Mouse (Mus musculus): ENCODE measurements around the gene Csf2rb. TPM values are rescaled to one million over a fixed set of nuclear protein-coding genes. Genes with fewer than 3 reads are reported as not detected.
"Not testable (repeated sequence)": the region's sequence is repeated elsewhere in the genome, so short reads cannot be mapped to it uniquely, and the experiment has no call there.

Csf2rb gene
- polyA plus RNA-seq, 1 experiment from 2014 or later: 1.4 TPM

DNA sequence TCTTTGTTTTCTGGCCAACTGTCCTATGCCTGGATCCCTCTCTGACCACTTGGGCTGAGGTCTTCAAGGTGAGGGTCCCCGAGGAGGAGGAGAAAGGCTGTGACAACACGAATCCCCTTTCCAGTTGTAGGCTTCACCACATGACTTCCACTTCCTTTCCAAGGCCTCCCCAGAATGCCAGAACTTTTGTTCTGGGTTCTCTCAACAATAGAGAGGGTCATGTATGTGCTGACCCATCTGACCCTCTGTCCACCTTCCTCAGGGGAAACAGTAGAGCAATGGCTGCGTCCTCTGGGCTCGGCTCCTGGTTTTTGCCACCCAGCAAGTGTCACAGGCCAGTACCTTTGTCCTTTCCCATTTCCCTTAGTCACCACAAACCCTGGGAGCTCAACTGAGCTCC, 14.6 kb upstream of the Csf2rb start:
- no peaks in the 10 kb centered on the region for H3K36me3 ChIP-seq
- 0 out of 2 replicates have a peak, but pooled peaks cover 2% of the 10 kb centered on the region for H3K27me3 ChIP-seq (replicated peaks)
- no peak overlapping the region for H3K9ac ChIP-seq
- 80% methylated on average over 4 of the region's 4 CpGs for WGBS
- no peak overlapping the region for H3K4me2 ChIP-seq (replicated peaks)
- no peak overlapping the region for H3K4me3 ChIP-seq (replicated peaks)
- H3K4me1 ChIP-seq (replicated peaks): no peaks in the 10 kb centered on the region
- no peak for ATAC-seq
- no peak overlapping the region for H3K27ac ChIP-seq
- H3K9me3 ChIP-seq: no peaks in the 10 kb centered on the region

DNA sequence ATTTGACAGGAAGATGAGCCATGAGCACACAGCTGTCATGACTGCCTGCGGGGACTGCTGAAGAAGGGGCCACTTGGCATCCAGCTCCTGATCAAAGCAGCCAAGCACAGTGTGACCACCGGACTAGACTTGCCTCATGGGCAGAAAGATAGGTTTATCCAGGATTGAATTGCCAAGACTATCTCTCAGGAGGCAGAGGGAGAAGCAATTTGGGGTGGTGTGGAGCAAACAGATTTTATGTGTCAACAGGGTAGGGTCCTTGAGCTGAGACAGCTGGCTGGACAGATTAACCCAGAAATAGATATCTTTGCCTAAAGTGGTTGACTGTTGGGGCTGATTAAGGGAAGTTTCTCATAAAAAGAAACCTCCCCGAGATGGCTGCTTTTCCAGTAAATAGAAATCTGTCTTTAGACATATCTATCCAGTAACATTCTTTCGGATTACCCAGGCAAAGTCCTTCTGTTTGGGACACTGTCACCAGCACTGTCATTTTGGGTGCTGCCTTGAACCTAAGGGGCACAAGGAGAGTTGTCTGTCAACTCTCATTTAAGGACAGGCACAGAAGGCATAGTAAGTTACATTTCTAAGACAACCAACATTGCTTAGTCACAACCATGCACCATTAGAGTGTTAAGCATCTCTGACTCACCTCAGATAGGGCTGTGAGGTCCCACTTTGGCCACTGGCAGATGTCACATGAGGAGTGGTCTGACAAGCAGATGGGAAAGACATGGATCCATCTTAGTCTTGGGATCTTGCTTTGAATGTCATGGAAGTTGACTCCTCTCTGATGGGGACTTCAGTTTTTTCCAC, 12.9 kb upstream of the Csf2rb start:
- H3K4me1 ChIP-seq (replicated peaks); H3K9me3 ChIP-seq; H3K36me3 ChIP-seq; H3K4me3 ChIP-seq (replicated peaks); H3K27me3 ChIP-seq (replicated peaks); H3K4me2 ChIP-seq (replicated peaks); ATAC-seq; H3K27ac ChIP-seq; H3K9ac ChIP-seq: not testable (repeated sequence)
- 48% methylated on average over 4 of the region's 4 CpGs for WGBS

DNA sequence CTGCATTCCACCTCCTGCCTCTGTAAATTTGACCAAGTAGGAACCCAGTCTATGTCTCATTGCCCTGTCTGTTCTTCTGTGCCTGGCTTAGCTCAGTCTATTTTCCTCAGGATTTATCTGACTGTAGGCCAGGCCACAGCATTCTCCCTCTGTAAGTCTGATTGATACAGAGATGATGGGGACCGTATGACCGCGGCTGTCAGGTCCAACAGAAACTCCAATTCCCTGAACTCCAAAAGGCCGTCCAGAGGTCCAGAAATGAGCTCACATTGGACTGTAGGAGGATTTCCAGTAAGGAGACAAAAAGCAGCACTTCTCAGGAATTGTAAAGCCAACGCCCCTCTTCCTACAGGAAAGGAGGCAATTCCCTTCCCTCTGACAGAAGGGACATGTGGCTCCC, 11.9 kb upstream of the Csf2rb start:
- not testable (repeated sequence) for H3K4me3 ChIP-seq (replicated peaks); ATAC-seq; H3K27me3 ChIP-seq (replicated peaks); H3K4me1 ChIP-seq (replicated peaks); H3K27ac ChIP-seq; H3K4me2 ChIP-seq (replicated peaks); H3K9me3 ChIP-seq; H3K36me3 ChIP-seq; H3K9ac ChIP-seq
- 83% methylated on average over 5 of the region's 5 CpGs for WGBS

DNA sequence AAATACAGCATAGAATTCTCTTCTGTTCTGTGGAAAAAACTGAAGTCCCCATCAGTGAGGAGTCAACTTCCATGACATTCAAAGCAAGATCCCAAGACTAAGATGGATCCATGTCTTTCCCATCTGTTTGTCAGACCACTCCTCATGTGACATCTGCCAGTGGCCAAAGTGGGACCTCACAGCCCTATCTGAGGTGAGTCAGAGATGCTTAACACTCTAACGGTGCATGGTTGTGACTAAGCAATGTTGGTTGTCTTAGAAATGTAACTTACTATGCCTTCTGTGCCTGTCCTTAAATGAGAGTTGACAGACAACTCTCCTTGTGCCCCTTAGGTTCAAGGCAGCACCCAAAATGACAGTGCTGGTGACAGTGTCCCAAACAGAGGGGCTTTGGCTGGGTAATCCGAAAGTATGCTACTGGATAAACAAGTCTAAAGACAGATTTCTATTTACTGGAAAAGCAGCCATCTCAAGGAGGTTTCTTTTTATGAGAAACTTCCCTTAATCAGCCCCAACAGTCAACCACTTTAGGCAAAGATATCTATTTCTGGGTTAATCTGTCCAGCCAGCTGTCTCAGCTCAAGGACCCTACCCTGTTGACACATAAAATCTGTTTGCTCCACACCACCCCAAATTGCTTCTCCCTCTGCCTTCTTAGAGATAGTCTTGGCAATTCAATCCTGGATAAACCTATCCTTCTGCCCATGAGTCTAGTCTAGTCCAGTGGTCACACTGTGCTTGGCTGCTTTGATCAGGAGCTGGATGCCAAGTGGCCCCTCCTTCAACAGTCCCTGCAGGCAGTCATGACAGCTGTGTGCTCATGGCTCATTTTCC, 7.0 kb upstream of the Csf2rb start:
- H3K4me1 ChIP-seq (replicated peaks); H3K36me3 ChIP-seq; H3K4me3 ChIP-seq (replicated peaks); H3K9me3 ChIP-seq; H3K27ac ChIP-seq; H3K9ac ChIP-seq; H3K4me2 ChIP-seq (replicated peaks); H3K27me3 ChIP-seq (replicated peaks): not testable (repeated sequence)
- ATAC-seq: peak; percentile 34; the same call in 1 of the 2 replicates
- WGBS: 50% methylated on average over 2 of the region's 2 CpGs

DNA sequence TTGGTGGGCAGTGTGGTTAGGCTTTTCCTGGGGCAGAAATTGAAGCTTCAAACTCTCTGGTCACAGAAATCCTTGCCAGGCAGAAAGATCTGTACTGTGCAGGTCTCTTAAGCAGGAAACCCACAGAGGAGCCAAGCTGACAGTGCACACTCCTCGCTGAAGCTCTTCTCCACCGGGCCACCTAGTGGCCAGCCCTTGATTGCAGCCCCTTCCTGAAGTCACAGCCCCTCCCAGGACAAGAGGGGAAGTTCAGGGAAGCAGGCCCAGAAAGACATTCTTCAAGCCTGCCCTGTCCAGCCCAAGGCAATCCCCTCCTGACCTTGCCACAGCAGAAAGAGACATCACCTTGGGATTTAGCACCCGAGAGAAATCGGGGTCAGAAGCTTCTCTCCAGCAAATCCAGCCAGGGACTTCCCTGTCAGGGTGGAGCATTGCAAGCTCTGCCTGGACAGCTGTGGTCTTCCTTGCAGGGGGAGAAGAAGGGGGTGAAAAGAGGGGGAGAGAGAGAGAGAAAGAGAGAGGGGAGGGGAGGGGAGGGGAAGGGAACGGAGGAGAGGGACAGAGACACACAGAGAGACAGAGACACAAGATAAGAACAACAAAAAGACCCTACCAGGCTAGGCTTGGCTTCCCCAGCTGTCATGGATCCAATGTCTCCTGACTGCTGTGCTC, 4.6 kb upstream of the Csf2rb start:
- H3K4me3 ChIP-seq (replicated peaks): no peak overlapping the region
- no peaks in the 10 kb centered on the region for H3K27me3 ChIP-seq (replicated peaks)
- peaks cover 5% of the 10 kb centered on the region; the same call in 1 of the 2 replicates for H3K4me1 ChIP-seq (replicated peaks)
- peak; percentile 76; the same call in 1 of the 2 replicates for ATAC-seq
- no peaks in the 10 kb centered on the region for H3K9me3 ChIP-seq
- H3K27ac ChIP-seq: no peak overlapping the region
- no peak overlapping the region for H3K9ac ChIP-seq
- 5% methylated on average over 5 of the region's 5 CpGs for WGBS
- H3K4me2 ChIP-seq (replicated peaks): no peak overlapping the region
- no peaks in the 10 kb centered on the region for H3K36me3 ChIP-seq

DNA sequence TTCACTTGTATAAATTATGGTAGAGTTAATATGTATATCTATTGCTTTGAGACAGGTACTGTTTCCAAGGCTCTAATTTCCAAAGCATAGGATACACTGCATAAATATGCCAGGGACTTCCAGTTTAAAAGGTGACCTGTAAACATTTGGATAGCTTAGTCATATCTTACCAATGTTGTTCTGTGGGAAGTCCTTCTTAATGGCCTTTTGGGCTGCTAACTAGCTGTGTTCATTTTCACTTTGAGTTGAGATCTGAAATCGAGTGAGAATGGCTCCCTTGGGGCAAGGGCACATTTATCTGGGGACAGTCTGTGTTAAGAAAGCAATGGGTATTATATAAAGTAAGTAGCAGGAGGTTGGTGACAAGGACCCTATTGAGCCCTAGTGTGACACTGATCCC, 2.2 kb upstream of the Csf2rb start:
- Histone ChIP-seq H3K9ac (no peak overlapping the region), H3K27ac (no peak overlapping the region), H3K4me2 (replicated peaks) (no peak overlapping the region), H3K27me3 (replicated peaks) (no peaks in the 10 kb centered on the region), H3K4me3 (replicated peaks) (no peak overlapping the region), H3K9me3 (no peaks in the 10 kb centered on the region), H3K36me3 (no peaks in the 10 kb centered on the region), H3K4me1 (replicated peaks) (peaks cover 5% of the 10 kb centered on the region; the same call in 1 of the 2 replicates)
- no peak for ATAC-seq
- 59% methylated on average over 1 of the region's 1 CpGs for WGBS

DNA sequence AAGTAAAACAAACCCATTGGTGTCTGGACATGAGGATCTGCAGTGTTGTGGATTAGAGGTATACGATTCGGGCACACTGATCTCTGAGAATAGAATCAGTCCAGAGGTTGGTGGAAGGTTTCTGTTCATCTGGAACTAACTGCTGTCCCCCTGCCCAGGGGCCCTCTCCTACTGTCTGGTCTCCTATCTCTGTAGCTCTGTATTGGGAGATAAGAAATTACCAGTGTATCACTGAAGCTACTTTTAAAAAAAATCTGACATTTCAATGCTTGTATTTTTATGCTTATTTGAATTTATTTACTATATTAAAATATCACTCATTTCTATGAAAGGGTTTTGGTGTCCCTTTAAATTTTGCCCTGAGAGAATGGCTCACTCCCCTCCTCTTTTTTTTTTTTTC, 1.3 kb upstream of the Csf2rb start:
- 81% methylated on average over 2 of the region's 2 CpGs for WGBS
- ATAC-seq: no peak
- Histone ChIP-seq H3K4me2 (replicated peaks) (no peak overlapping the region), H3K4me1 (replicated peaks) (peaks cover 5% of the 10 kb centered on the region; the same call in 1 of the 2 replicates), H3K27ac (no peak overlapping the region), H3K27me3 (replicated peaks) (no peaks in the 10 kb centered on the region), H3K9ac (no peak overlapping the region), H3K4me3 (replicated peaks) (no peak overlapping the region), H3K36me3 (no peaks in the 10 kb centered on the region), H3K9me3 (no peaks in the 10 kb centered on the region)

DNA sequence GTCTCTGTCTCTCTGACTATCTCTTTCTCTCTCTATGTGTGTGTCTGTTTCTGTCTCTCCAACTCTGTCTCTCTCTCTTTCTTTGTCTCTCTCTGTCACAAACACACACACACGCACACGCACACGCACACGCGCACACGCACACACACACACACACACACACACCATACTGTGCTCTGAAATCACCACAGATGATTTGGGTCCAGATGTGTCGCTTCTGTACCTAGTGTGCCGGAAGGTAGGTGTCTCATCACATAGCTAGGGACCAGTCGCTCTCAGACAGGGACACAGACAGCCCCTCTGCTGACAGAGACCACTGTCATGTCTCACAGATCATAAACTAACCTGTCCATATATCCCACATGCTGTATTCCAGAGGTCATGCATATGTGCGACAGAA, 1.2 kb downstream of the Csf2rb start:
- Histone ChIP-seq H3K4me2 (replicated peaks) (no peak overlapping the region), H3K36me3 (no peaks in the 10 kb centered on the region), H3K9ac (no peak overlapping the region), H3K4me1 (replicated peaks) (no peaks in the 10 kb centered on the region), H3K4me3 (replicated peaks) (no peak overlapping the region), H3K27ac (no peak overlapping the region), H3K27me3 (replicated peaks) (no peaks in the 10 kb centered on the region), H3K9me3 (no peaks in the 10 kb centered on the region)
- ATAC-seq: no peak
- 89% methylated on average over 10 of the region's 10 CpGs for WGBS

DNA sequence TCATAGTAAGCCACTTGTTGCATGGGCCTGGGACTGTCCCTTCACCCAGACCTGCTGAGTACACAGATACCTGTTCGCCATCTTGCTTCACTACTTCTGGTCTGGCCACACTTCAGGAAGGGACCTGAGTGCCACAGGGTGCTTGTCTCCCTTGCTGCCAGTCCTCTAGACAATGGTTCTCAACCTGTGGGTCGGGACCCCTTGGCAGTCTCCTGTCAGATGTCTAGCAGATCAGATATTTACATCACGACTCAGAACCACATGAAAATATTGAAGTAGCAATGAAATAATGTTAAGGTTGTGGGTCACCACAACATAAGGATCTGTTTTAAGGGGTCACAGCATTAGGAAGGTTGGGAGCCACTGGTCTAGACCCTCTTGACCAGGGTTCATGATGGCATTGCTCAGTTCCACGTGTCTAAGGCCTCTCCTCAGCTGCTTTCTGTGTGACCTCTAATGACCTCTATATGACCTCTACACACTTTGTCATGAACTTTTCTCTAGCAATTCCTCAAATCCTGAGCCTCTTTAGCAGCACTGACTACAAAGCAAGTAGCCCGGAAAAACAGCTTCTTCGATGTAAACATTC, 2.3 kb downstream of the Csf2rb start:
- H3K4me3 ChIP-seq (replicated peaks); H3K4me2 ChIP-seq (replicated peaks); ATAC-seq; H3K9ac ChIP-seq; H3K9me3 ChIP-seq; H3K27ac ChIP-seq; H3K4me1 ChIP-seq (replicated peaks); H3K36me3 ChIP-seq; H3K27me3 ChIP-seq (replicated peaks): not testable (repeated sequence)
- WGBS: 76% methylated on average over 6 of the region's 6 CpGs

DNA sequence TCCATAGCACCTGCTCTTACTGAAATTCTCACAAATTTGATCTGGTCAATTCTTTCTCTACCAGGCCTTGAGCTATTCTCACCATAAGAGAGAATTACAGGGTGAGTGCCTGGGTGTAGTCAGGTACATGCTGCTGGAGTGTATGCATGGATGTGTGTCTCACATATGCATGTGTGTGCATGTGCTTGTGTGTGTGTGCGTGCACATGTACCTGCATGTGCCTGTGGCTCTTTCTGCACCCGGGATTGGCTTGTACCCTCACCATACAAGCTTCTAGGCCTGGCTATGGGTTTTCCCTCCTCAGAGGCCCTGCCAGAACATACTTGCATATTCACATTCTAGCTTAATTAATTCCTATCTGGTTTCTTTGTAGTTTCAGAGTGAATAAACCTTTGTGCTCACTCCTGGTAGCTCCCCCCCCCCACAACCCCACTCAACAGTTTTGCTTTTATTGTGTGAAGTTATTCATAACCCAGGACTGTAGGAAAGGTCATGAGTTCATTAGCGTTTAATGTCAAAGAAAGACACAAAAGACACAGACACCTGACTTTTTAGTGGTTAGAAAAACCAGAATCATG, 3.1 kb downstream of the Csf2rb start:
- WGBS: 82% methylated on average over 3 of the region's 3 CpGs

DNA sequence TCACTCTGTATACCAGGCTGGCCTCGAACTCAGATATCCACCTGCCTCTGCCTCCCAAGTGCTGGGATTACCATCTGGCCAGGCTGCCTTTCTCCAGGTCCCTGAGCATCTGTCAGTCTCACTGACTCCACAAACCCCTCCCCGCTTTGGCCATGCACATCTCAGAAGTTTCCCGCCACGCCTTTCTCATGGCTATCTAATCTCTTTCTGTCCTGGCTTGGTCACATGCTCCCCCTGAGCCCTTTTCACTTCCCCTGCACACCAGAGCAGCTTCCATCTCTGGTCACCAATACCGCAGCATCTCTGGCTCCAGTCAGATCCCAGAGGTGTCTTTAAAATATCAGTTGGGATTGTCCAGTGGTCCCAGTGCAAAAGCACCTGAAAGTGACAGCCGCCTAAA, 4.4 kb downstream of the Csf2rb start:
- not testable (repeated sequence) for H3K4me1 ChIP-seq (replicated peaks); H3K4me3 ChIP-seq (replicated peaks); H3K27ac ChIP-seq; H3K9me3 ChIP-seq; H3K4me2 ChIP-seq (replicated peaks); H3K36me3 ChIP-seq; H3K27me3 ChIP-seq (replicated peaks); H3K9ac ChIP-seq; ATAC-seq
- WGBS: 71% methylated on average over 6 of the region's 6 CpGs

More for the DNA sequence above, 3.1 kb downstream of the Csf2rb start:
- no peak overlapping the region for H3K4me2 ChIP-seq (replicated peaks)
- no peaks in the 10 kb centered on the region for H3K9me3 ChIP-seq
- no peak overlapping the region for H3K4me3 ChIP-seq (replicated peaks)
- no peaks in the 10 kb centered on the region for H3K4me1 ChIP-seq (replicated peaks)
- H3K27ac ChIP-seq: no peak overlapping the region
- no peak for ATAC-seq
- no peak overlapping the region for H3K9ac ChIP-seq
- no peaks in the 10 kb centered on the region for H3K36me3 ChIP-seq
- no peaks in the 10 kb centered on the region for H3K27me3 ChIP-seq (replicated peaks)

GRCm38 (mm10) chr15:78330706-78331105, 5.2 kb downstream of the Csf2rb start:
- Histone ChIP-seq H3K9me3 (no peaks in the 10 kb centered on the region), H3K36me3 (no peaks in the 10 kb centered on the region), H3K9ac (no peak overlapping the region), H3K4me3 (replicated peaks) (no peak overlapping the region), H3K4me1 (replicated peaks) (no peaks in the 10 kb centered on the region), H3K27me3 (replicated peaks) (0 out of 2 replicates have a peak, but pooled peaks cover under 1% of the 10 kb centered on the region), H3K4me2 (replicated peaks) (no peak overlapping the region), H3K27ac (no peak overlapping the region)
- 87% methylated on average over 4 of the region's 4 CpGs for WGBS
- no peak for ATAC-seq

Measured in intestine, embryonic 15.5 days (tissue).